Mouse (Mus musculus): ENCODE measurements around the gene Atat1. TPM values are rescaled to one million over a fixed set of nuclear protein-coding genes. Genes with fewer than 3 reads are reported as not detected.

The Atat1 gene
- total RNA-seq, 2 experiments from 2014 or later = 285 to 292 TPM

GRCm38 (mm10) chr17:35879245-35880057 is 30.4 kb downstream of the Atat1 start, which contains the start of gene Dhx16:
TSS of gene Dhx16 (plus strand) at chr17:35879819.
- intact Hi-C loops (cut with DNase I) = no loop called here
- peak; percentile 96 for DNase-seq

- DNase-seq = no peak
- intact Hi-C loops (cut with DNase I) = no loop called here
These were observed 35.2 kb downstream of the Atat1 start for GRCm38 (mm10) chr17:35874721-35875120.

- intact Hi-C loops (cut with DNase I) = loop anchor here (2.0 kb wide), 1 partner anchor 43 kb away; no protein-coding TSS in a partner anchor
- DNase-seq = peak; percentile 89
These were observed 35.9 kb downstream of the Atat1 start for GRCm38 (mm10) chr17:35873774-35874519.

- intact Hi-C loops (cut with DNase I) = no loop called here
- DNase-seq = peak; percentile 36
These were observed 38.8 kb downstream of the Atat1 start for GRCm38 (mm10) chr17:35870884-35871696.

GRCm38 (mm10) chr17:35870151-35870883 is 39.6 kb downstream of the Atat1 start:
- intact Hi-C loops (cut with DNase I) = no loop called here
- no peak for DNase-seq

- intact Hi-C loops (cut with DNase I) = no loop called here
- DNase-seq = peak; percentile 26
These were observed 40.4 kb downstream of the Atat1 start for GRCm38 (mm10) chr17:35869346-35870067.

- intact Hi-C loops (cut with DNase I) = no loop called here
- DNase-seq = no peak
These were observed 40.9 kb downstream of the Atat1 start for GRCm38 (mm10) chr17:35868961-35869345.

GRCm38 (mm10) chr17:35868165-35868820 is 41.6 kb downstream of the Atat1 start:
- DNase-seq = peak; percentile 31
- intact Hi-C loops (cut with DNase I) = no loop called here

GRCm38 (mm10) chr17:35866911-35867890 is 42.7 kb downstream of the Atat1 start:
- intact Hi-C loops (cut with DNase I) = loop anchor here (2.0 kb wide), 1 partner anchor 32 kb away; no protein-coding TSS in a partner anchor
- DNase-seq = no peak

- intact Hi-C loops (cut with DNase I) = loop anchor here (2.0 kb wide), 1 partner anchor 32 kb away; no protein-coding TSS in a partner anchor
- peak; percentile 76 for DNase-seq
These were observed 43.5 kb downstream of the Atat1 start for GRCm38 (mm10) chr17:35866281-35866831.

- peak; percentile 91 for DNase-seq
- intact Hi-C loops (cut with DNase I) = loop anchor here (2.0 kb wide), 1 partner anchor 31 kb away; no protein-coding TSS in a partner anchor
These were observed 44.2 kb downstream of the Atat1 start, which contains the start of gene Ppp1r18 for GRCm38 (mm10) chr17:35865481-35866280. TSS of gene Ppp1r18 (plus strand) at chr17:35865593.

- intact Hi-C loops (cut with DNase I) = no loop called here
- DNase-seq = no peak
These were observed 45.0 kb downstream of the Atat1 start for GRCm38 (mm10) chr17:35864832-35865353.

- intact Hi-C loops (cut with DNase I) = no loop called here
- DNase-seq = peak; percentile 91
These were observed 48.5 kb downstream of the Atat1 start, which contains the start of gene Nrm for GRCm38 (mm10) chr17:35861198-35861857. TSS of gene Nrm (plus strand) at chr17:35861318.

- DNase-seq = no peak
- intact Hi-C loops (cut with DNase I) = no loop called here
These were observed 49.1 kb downstream of the Atat1 start for GRCm38 (mm10) chr17:35860831-35861197.

GRCm38 (mm10) chr17:35859835-35860234 is 50.0 kb downstream of the Atat1 start:
- intact Hi-C loops (cut with DNase I) = no loop called here
- DNase-seq = no peak

GRCm38 (mm10) chr17:35859371-35859770 is 50.5 kb downstream of the Atat1 start:
- intact Hi-C loops (cut with DNase I) = no loop called here
- no peak for DNase-seq
